Mouse (Mus musculus) lung, adult 2 months (tissue): Measurements from ENCODE around the gene Arhgap32.

Experiments
- CTCF ChIP-seq: fragments of 200-500 bp; IDR thresholded peaks from 2 replicates; pipeline ENCODE4 v1.5.1; 2011; ENCODE audit warnings: mild to moderate bottlenecking, low read length, control low read depth; ENCODE audit not compliant: insufficient read depth
- POLR2A ChIP-seq: fragments of 200-500 bp; IDR thresholded peaks from 2 replicates; pipeline ENCODE4 v1.6.1; 2011; ENCODE audit warnings: low read depth, mild to moderate bottlenecking, control low read depth, low read length, borderline replicate concordance; ENCODE audit errors: extremely low read depth

DNA sequence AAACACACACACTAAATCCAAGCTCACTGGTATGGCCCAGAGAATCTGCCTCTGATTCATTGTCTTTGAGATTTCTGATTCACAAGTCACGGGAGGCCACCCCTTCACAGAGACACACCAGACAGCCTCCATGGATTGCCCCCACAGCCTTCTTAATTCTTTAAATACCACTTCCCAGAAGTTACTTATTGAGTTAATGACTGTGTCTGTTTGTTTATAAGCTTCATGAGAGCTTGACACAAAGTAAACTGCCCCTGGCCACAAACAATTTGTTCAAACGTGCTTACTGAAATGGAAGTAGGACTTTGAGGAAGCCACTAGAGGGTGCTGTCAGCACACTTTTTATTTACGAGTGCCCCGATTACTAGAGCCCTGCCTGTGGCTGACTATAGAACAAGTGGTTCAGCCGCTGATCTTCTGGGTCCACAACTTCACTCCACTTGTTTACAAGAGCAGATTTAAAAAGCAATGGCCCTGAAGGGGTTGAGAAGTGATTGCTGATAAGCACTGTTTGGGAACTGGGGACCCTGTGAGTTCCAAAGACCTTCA is 156.0 kb downstream of the Arhgap32 start:
- TF ChIP-seq CTCF = peak; percentile 34; the same call in 1 of the 2 replicates
- no peak for TF ChIP-seq POLR2A
